Mouse (Mus musculus): Measurements from ENCODE around the gene Stk11. TPM values are rescaled to one million over a fixed set of nuclear protein-coding genes. Genes with fewer than 3 reads are reported as not detected.
"Not testable (repeated sequence)": the region's sequence is repeated elsewhere in the genome, so short reads cannot be mapped to it uniquely, and the experiment has no call there.

Gene Stk11
- polyA plus RNA-seq, 1 experiment from 2014 or later = 16.1 TPM

DNA sequence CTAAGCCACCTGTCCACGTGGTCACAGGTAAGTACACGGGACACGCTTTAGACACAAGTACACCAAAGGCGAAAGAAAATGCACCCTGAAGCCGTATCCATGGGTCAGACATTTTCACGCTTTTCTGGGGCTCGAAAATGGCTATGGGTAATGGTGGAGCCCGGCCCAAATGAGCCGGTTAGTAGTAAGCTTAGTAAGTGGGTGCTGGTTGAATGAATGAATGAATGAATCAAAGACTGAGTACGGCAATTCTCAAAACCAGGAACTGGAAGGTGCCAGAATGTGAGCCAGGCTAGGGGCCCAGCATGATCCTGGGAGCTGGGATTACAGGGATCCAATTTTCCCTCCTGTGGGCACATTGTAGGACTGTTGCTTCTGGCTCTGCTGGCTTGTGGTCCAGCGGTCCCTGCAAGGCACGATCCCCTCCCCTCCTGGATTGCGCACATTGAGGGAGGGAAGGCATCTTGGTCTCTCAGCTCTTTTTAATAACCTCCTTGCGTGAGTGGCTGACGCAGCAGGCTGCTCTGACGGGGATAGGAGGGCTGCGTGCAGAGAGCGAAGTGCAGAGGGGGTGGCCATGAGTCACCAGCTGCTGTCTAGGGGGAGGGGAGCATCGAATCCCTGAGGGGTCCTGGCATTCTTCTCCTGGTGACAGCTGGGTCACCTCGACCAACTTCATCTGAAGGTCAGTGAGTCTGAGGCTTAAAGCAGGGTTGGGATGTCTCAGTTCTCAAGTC is 50.0 kb downstream of the Stk11 start, which contains the start of gene Cirbp:
Gene Cirbp (plus strand): TSS at position 594 of the 737 bp plus-strand sequence.
- 17% methylated on average over 20 of the region's 20 CpGs for WGBS
- no peaks in the 10 kb centered on the region for H3K9me3 ChIP-seq (replicated peaks)
- peak within 1 kb of the TSS; percentile 96 for H3K4me3 ChIP-seq
- H3K36me3 ChIP-seq = peaks cover 15% of the 10 kb centered on the region
- H3K4me1 ChIP-seq = peaks cover 79% of the 10 kb centered on the region
- H3K27ac ChIP-seq = peak within 1 kb of the TSS; percentile 100
- DNase-seq (ENCODE audit: low spot score) = no peak
- no peaks in the 10 kb centered on the region for H3K27me3 ChIP-seq (ENCODE audit: low read depth, poor library complexity, severe bottlenecking)

- not testable (repeated sequence) for DNase-seq (ENCODE audit: low spot score); H3K9me3 ChIP-seq (replicated peaks); H3K27me3 ChIP-seq (ENCODE audit: low read depth, poor library complexity, severe bottlenecking)
- WGBS = 81% methylated on average over 4 of the region's 4 CpGs
- Histone ChIP-seq H3K27ac (peak overlapping the region; percentile 61), H3K4me1 (peaks cover 74% of the 10 kb centered on the region), H3K4me3 (peak overlapping the region; percentile 48; the same call in 1 of the 2 replicates), H3K36me3 (peaks cover 21% of the 10 kb centered on the region)
These were observed 50.5 kb downstream of the Stk11 start for GRCm38 (mm10) chr10:80166136-80166535.

DNA sequence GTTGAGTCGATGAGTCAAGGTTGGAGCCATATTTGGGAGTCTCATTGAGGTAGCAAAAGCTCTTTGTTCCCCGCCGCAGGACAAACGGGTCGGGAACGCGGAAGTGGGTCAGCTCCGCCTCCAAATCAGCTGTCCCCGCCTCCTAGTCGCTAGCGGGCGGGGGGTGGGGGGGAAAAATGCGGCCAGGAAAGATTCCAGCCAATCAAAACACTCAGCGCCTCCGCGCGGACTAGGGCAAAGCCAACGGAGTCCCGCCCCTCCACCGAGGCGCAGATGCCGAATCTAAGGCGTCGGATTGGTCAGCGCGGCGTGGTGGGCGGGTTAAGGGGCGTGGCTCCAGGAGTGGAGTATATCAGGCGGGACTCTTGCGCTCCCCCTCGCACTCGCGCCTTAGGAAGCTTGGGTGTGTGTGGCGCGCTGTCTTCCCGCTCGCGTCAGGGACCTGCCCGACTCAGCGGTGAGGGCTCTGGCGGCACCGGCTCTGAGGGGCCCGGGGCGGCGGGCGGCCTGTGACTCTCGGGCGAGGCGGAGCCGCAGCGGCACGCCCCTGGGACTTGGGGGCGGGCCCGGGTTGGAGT is 51.9 kb downstream of the Stk11 start:
- Histone ChIP-seq H3K27me3 (ENCODE audit: low read depth, poor library complexity, severe bottlenecking) (no peaks in the 10 kb centered on the region), H3K27ac (peak overlapping the region; percentile 100), H3K9me3 (replicated peaks) (no peaks in the 10 kb centered on the region), H3K4me3 (peak overlapping the region; percentile 96), H3K36me3 (peaks cover 35% of the 10 kb centered on the region), H3K4me1 (peaks cover 71% of the 10 kb centered on the region)
- under 1% methylated on average over 55 of the region's 55 CpGs for WGBS
- DNase-seq (ENCODE audit: low spot score) = peak; percentile 99

DNA sequence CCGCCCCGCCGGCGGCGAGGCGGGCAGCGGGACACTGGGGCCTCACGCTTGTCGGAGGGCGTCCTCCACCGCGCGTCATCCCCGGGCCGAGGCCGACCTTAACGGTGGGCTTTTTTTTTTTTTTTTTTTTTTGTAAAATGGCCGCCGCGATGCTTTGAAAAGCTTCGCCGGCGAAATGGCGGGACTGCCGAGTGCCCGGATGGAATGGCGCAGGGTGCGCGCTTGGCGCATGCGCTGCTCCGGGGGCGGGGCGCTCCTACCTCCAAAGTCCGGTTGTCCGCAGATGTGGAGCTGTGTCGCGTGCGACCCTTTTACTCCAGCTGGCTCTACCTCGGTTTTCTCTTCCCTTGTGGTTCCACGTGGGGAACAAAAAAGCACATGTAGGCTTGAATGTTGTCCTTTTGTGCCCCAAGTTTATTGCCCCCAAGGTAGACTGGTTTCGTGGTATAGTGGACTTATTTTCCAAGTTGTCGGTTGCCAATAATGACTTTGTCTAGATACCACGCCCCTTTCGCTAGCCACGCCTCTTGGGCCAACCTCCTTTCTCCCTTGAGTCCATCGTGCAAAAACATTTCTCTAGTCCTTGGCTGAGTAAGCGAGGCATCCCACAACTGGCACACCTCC is 52.5 kb downstream of the Stk11 start:
- DNase-seq (ENCODE audit: low spot score) = peak; percentile 99
- Histone ChIP-seq H3K27me3 (ENCODE audit: low read depth, poor library complexity, severe bottlenecking) (no peaks in the 10 kb centered on the region), H3K9me3 (replicated peaks) (no peaks in the 10 kb centered on the region), H3K4me1 (peaks cover 68% of the 10 kb centered on the region), H3K27ac (peak overlapping the region; percentile 100), H3K36me3 (peaks cover 36% of the 10 kb centered on the region), H3K4me3 (peak overlapping the region; percentile 96)
- WGBS = under 1% methylated on average over 48 of the region's 48 CpGs

DNA sequence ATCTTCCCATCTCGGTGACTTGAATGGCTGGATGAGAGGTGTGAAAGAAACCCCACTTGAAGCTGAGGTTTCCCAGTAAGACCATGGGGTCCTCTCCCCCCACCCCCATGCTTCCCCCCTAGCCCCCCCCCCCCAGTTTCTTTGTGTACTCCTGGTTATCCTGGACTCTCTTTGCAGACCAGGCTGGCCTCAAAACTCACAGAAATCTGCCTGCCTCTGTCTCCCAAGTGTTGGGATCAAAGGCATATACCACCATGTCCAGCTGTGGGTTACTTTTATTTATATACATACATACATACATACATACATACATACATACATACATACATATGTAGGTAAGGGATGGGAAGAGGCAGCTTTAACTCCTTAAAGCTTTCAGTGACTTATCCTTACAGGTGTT is 53.5 kb downstream of the Stk11 start:
- Histone ChIP-seq H3K9me3 (replicated peaks) (no peaks in the 10 kb centered on the region), H3K27me3 (ENCODE audit: low read depth, poor library complexity, severe bottlenecking) (no peaks in the 10 kb centered on the region), H3K4me3 (peak overlapping the region; percentile 96), H3K36me3 (peaks cover 36% of the 10 kb centered on the region), H3K27ac (peak overlapping the region; percentile 100; the same call in 1 of the 2 replicates), H3K4me1 (peaks cover 66% of the 10 kb centered on the region)
- WGBS = 80% methylated on average over 1 of the region's 1 CpGs
- DNase-seq (ENCODE audit: low spot score) = no peak

- Histone ChIP-seq H3K4me3 (no peak overlapping the region; the same call in 1 of the 2 replicates), H3K27me3 (ENCODE audit: low read depth, poor library complexity, severe bottlenecking) (no peaks in the 10 kb centered on the region), H3K9me3 (replicated peaks) (no peaks in the 10 kb centered on the region), H3K27ac (no peak overlapping the region), H3K4me1 (peaks cover 64% of the 10 kb centered on the region), H3K36me3 (peaks cover 36% of the 10 kb centered on the region)
- WGBS = 96% methylated on average over 7 of the region's 7 CpGs
- DNase-seq (ENCODE audit: low spot score) = no peak
These were observed 54.0 kb downstream of the Stk11 start for GRCm38 (mm10) chr10:80169651-80170050.

- Histone ChIP-seq H3K4me3 (peak overlapping the region; percentile 27), H3K27me3 (ENCODE audit: low read depth, poor library complexity, severe bottlenecking) (no peaks in the 10 kb centered on the region), H3K9me3 (replicated peaks) (no peaks in the 10 kb centered on the region), H3K36me3 (peaks cover 36% of the 10 kb centered on the region), H3K27ac (no peak overlapping the region; the same call in 1 of the 2 replicates), H3K4me1 (peaks cover 64% of the 10 kb centered on the region)
- no peak for DNase-seq (ENCODE audit: low spot score)
- 95% methylated on average over 16 of the region's 16 CpGs for WGBS
These were observed 54.4 kb downstream of the Stk11 start for GRCm38 (mm10) chr10:80170052-80170451.

DNA sequence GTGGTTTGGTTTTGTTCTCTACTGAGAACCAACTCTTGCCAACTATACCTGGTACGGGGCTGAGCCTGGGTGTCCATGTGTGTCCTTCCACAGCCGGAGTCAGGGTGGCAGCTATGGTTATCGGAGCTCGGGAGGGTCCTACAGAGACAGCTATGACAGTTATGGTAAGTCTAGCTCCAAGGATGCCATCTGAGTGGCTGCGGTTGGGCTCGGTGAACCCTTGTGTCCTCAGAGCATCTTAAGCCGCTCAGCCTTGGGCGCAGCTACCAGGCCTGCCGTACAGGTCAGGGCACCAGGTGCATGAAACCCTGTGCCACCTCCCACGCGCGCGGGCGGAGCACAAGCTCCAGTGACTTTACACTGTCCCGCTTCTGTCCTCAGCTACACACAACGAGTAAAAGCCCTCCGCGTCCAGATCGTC is 55.0 kb downstream of the Stk11 start:
- Histone ChIP-seq H3K4me1 (peaks cover 62% of the 10 kb centered on the region), H3K9me3 (replicated peaks) (no peaks in the 10 kb centered on the region), H3K27me3 (ENCODE audit: low read depth, poor library complexity, severe bottlenecking) (no peaks in the 10 kb centered on the region), H3K36me3 (peaks cover 36% of the 10 kb centered on the region), H3K27ac (no peak overlapping the region; the same call in 1 of the 2 replicates), H3K4me3 (peak overlapping the region; percentile 27; the same call in 1 of the 2 replicates)
- 98% methylated on average over 19 of the region's 19 CpGs for WGBS
- DNase-seq (ENCODE audit: low spot score) = no peak

GRCm38 (mm10) chr10:80171252-80171651 is 55.6 kb downstream of the Stk11 start:
- 93% methylated on average over 15 of the region's 15 CpGs for WGBS
- no peaks in the 10 kb centered on the region for H3K27me3 ChIP-seq (ENCODE audit: low read depth, poor library complexity, severe bottlenecking)
- H3K36me3 ChIP-seq = peaks cover 40% of the 10 kb centered on the region
- H3K4me1 ChIP-seq = peaks cover 62% of the 10 kb centered on the region
- H3K4me3 ChIP-seq = no peak overlapping the region
- no peaks in the 10 kb centered on the region for H3K9me3 ChIP-seq (replicated peaks)
- no peak for DNase-seq (ENCODE audit: low spot score)
- H3K27ac ChIP-seq = 0 out of 2 replicates have a peak overlapping the region, but pooled peaks have one; percentile 84

DNA sequence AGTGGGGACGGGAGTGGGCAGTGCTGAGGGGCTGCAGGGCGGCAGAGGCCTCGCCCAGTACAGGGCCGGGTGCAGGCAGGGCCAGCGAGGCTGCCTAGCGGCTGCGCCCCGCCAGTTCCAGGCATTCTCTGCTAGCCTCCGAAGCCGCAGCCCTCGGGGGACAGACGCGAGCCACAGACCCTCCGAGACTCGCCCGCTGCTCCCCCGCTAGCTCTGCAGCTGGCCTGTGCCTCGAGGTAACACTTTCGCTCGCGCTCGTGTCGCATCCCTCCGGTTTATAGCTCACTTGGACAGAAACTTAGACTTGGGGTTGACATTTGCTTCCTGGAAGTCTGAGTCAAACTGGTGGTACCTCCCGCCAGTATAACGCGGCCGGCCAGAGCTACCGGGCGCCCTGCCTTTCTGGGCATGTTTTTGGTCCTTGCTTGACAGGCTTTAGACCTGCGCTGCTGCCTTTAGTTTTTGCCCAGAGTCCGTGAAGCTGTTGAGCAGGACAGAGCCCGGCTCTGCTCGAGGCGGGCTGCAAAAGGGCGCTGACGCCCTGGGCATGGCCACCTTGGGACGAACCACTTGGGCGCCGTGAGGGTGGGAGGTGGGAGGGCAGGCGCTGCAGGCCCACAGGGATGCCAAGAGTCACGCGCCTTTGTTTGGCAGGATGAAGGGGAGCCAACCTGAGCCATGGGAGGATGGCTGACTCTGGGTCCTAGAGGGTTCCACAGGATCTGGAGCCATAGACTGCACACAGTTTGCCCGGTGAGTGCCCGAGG is 56.3 kb downstream of the Stk11 start:
- peak overlapping the region; percentile 66 for H3K4me3 ChIP-seq
- no peaks in the 10 kb centered on the region for H3K9me3 ChIP-seq (replicated peaks)
- WGBS = 88% methylated on average over 45 of the region's 45 CpGs
- no peaks in the 10 kb centered on the region for H3K27me3 ChIP-seq (ENCODE audit: low read depth, poor library complexity, severe bottlenecking)
- peaks cover 40% of the 10 kb centered on the region for H3K36me3 ChIP-seq
- H3K27ac ChIP-seq = peak overlapping the region; percentile 84
- DNase-seq (ENCODE audit: low spot score) = no peak
- peaks cover 59% of the 10 kb centered on the region for H3K4me1 ChIP-seq

DNA sequence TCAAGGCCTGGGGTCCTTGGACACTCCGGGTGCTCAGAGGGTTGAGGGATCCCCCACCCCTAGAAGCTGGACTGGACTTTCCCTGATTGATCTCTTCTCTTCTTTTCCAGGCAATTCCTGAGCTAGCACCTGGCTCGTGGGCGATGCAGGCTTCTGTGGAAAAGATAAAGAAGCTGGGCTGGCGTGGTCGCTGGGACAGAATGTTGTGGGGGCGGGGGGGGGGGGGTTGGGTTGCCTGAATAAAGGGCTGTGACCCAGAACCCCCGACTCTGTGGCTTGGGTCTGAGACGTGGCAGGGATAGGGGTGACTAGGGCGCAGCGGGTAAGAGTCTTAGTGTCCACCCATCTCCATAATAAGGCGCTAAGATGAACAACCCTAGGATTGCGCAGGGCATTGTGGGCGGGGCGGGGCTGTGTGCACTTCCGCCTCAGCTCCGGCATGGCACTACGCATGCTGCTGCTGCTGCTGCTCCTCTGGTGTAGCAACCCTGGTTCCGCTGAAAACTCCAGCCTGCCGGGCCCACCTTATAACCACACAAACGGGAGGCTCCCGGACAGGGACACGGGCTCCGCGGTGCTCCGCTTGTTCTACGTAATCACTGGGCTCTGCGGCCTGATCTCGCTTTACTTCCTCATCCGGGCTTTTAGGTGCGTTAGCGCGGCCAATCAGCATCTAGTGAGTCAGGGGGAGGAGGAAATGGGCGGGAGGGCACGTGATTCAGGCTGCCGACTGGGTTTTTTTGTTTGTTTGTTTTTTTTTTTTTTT is 57.1 kb downstream of the Stk11 start, which contains the start of gene 1600002K03Rik:
Gene 1600002K03Rik (plus strand): TSS at position 418 of the 766 bp plus-strand sequence.
- Histone ChIP-seq H3K4me1 (peaks cover 52% of the 10 kb centered on the region), H3K27me3 (ENCODE audit: low read depth, poor library complexity, severe bottlenecking) (no peaks in the 10 kb centered on the region), H3K4me3 (peak within 1 kb of the TSS; percentile 66), H3K36me3 (peaks cover 40% of the 10 kb centered on the region), H3K27ac (peak within 1 kb of the TSS; percentile 84), H3K9me3 (replicated peaks) (no peaks in the 10 kb centered on the region)
- DNase-seq (ENCODE audit: low spot score) = peak; percentile 92
- 8% methylated on average over 35 of the region's 35 CpGs for WGBS

DNA sequence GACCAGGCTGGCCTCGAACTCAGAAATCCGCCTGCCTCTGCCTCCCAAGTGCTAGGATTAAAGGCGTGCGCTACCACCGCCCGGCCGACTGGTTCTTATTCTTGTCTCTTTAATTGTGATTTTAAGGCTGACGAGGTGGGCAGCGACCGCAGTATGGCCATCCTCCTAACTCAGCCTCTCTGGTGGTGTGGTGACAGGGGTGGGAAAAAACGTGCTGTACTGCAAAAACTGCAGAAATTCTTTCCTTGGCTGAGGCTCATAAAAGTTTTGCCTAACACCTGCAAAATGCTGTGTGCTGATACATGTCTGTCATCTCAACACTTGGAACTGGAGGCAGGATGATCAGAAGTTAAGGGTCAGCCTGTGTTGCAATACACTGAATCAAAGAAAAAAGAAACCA is 57.8 kb downstream of the Stk11 start:
- H3K36me3 ChIP-seq = peaks cover 40% of the 10 kb centered on the region
- no peaks in the 10 kb centered on the region for H3K27me3 ChIP-seq (ENCODE audit: low read depth, poor library complexity, severe bottlenecking)
- no peak for DNase-seq (ENCODE audit: low spot score)
- no peaks in the 10 kb centered on the region for H3K9me3 ChIP-seq (replicated peaks)
- peak overlapping the region; percentile 66 for H3K4me3 ChIP-seq
- WGBS = 9% methylated on average over 11 of the region's 11 CpGs
- peak overlapping the region; percentile 84 for H3K27ac ChIP-seq
- peaks cover 52% of the 10 kb centered on the region for H3K4me1 ChIP-seq

Data from limb, embryonic 10.5 days (tissue).